Mouse (Mus musculus) right cerebral cortex, adult 2 months (tissue): ENCODE data around the gene Parp3.

Source experiments
- DNase-seq, 2 experiments: peaks; one replicate each; pipeline ENCODE4 v3.0.0; 2021 to 2022; ENCODE audit warnings: low spot score in 2 of 2

Gene Parp3

GRCm38 (mm10) chr9:106475046-106475445, 1.7 kb downstream of the Parp3 start:
- DNase-seq, result no peak

- no peak for DNase-seq
These were observed 2.3 kb downstream of the Parp3 start for GRCm38 (mm10) chr9:106474456-106474855.

GRCm38 (mm10) chr9:106473753-106474105, 3.0 kb downstream of the Parp3 start:
- DNase-seq, result no peak

GRCm38 (mm10) chr9:106473081-106473752, 3.5 kb downstream of the Parp3 start:
- DNase-seq, result no peak

GRCm38 (mm10) chr9:106472321-106472720, 4.4 kb downstream of the Parp3 start:
- DNase-seq, result no peak

GRCm38 (mm10) chr9:106471892-106472291, 4.9 kb downstream of the Parp3 start:
- no peak for DNase-seq

- DNase-seq, result no peak
These were observed 5.6 kb downstream of the Parp3 start for GRCm38 (mm10) chr9:106470991-106471750.

GRCm38 (mm10) chr9:106469776-106470175, 7.0 kb downstream of the Parp3 start:
- no peak for DNase-seq

- no peak for DNase-seq
These were observed 7.4 kb downstream of the Parp3 start for GRCm38 (mm10) chr9:106469317-106469716.

GRCm38 (mm10) chr9:106467746-106468145, 9.0 kb downstream of the Parp3 start:
- DNase-seq, result no peak

GRCm38 (mm10) chr9:106466721-106467120, 10.0 kb downstream of the Parp3 start:
- no peak for DNase-seq

- DNase-seq, result no peak
These were observed 11.1 kb downstream of the Parp3 start, which contains the start of gene Gpr62 for GRCm38 (mm10) chr9:106465571-106466200. Gpr62 (minus strand) TSS chr9:106465938.

GRCm38 (mm10) chr9:106464751-106465541, 11.8 kb downstream of the Parp3 start:
- DNase-seq, result peak; percentile 64 to 80

- DNase-seq, result no peak
These were observed 13.4 kb downstream of the Parp3 start for GRCm38 (mm10) chr9:106463122-106464063.

GRCm38 (mm10) chr9:106462430-106462800, 14.3 kb downstream of the Parp3 start:
- no peak for DNase-seq

GRCm38 (mm10) chr9:106461641-106462429, 14.9 kb downstream of the Parp3 start:
- no peak for DNase-seq

GRCm38 (mm10) chr9:106461026-106461415, 15.7 kb downstream of the Parp3 start:
- DNase-seq, result no peak

- DNase-seq, result no peak
These were observed 16.2 kb downstream of the Parp3 start for GRCm38 (mm10) chr9:106460401-106461025.

GRCm38 (mm10) chr9:106459946-106460345, 16.8 kb downstream of the Parp3 start:
- no peak for DNase-seq

GRCm38 (mm10) chr9:106457920-106458319, 18.8 kb downstream of the Parp3 start:
- DNase-seq, result no peak
